Mouse (Mus musculus): ENCODE measurements around the gene Heatr5a.

Gene Heatr5a

DNA sequence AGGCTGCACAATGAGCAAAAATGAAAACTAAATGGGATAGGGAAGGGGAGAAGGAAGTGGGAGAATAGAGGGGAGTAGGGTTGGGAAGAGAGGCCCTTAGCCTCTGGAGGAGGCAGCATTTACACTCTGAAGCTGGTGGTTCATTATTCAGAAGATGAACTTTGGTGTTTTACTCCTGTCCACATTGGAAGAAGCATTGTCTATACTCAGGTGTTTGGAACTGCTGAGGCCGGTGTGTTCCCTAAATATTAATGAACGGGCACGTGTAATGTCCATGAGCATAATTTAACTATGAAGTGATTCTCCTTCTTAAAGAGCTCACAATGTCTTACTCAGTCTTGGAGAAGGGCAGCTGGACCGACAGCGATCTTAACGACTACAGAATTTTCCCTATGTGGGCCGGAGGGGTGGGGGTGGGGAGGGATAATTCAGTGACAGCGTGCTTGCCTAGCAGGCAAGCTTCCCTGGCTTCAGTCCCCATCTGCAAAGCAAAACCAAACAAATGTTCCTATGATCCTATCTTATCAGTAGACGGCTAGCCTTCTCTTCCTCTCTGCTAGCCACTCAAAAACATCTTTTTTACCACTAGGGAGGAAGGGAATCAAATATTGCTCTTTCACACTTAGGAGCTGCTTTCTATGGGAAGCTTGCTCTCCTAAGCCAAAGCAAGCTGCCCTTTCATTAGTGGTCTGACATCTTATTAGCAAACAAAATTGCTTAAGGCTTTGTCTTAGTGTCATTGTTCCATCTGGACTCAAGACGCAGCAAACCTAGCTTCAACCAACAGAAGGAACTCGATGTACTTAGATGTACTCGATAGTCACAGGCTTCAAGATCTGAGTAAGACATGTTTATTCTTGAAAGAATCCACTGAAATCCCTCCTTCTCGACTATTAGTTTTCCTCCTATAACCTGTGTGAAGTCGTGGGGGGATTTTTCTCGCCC, 127.3 kb downstream of the Heatr5a start:
- DNase-seq: no peak

DNA sequence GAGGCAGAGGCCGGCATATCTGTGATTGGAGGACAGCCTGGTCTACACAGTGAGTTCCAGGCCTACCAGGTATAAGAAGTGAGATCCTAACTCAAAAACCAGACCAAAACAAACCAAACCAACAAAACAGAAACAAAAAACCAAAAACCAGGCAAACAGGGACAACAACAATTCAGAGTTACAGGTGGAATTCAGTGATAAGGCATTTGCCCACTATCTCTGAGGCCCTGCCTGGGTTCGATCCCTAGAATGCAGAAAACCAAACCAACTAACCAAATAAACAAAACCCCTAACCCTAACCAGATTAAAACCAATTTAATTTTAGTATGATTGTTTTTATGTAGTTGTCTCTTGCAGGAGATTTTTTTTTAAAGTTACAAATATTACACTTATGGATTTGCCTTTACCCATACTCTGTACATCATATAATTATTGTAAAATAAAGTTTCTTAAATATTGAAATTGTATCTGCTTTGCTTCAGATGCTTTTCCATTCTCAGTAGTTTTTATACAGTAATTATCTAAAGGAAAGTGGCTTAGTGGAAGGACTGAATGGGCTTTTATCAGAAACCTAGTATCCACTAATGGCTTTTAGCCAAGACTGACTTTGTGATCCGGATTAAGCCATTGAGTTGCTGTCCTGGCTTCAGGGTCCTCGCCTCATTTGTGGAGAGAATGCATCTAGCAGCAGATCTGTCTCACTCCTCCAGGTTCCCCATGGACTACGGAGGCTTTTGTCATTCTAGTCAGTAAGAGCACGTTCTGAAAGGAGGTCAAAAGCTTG, 128.8 kb downstream of the Heatr5a start:
- DNase-seq: no peak

DNA sequence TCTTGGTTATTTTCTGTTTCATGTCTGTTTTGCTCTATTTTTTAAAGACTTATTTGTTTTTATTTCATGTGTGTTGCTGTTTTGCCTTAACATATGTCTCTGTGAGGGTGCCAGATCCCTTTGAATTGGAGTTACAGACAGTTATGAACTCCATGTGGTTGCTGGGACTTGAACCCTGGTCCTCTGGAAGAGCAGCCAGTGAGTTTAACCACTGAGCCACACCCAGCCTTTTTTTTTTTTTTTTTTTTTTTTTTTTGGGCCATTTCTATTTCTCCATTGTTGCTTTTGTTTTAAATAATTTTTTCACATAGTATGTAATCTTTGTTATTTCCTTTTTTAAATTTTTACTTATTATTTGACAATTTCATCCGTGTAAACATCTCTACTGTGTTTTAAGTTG, 131.3 kb downstream of the Heatr5a start:
- no peak for DNase-seq

DNA sequence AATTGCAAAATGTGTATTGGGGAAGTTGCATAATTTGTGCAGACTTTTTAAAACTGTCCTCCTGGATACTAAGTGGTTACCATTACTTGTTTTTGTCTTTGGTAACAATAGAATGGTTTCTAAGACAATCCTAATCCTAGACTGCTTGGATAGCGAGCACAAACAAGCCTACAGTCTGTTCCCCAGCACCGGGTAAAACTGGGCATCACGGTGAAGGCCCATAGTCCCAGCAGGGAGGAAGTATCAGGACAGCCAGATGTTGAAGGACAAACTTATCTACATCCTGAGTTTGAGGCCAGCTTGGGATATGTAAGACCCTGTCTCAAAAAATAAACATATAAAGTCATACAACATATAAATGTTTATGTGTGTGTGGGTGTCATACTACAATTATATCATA, 135.9 kb downstream of the Heatr5a start:
- DNase-seq: no peak

DNA sequence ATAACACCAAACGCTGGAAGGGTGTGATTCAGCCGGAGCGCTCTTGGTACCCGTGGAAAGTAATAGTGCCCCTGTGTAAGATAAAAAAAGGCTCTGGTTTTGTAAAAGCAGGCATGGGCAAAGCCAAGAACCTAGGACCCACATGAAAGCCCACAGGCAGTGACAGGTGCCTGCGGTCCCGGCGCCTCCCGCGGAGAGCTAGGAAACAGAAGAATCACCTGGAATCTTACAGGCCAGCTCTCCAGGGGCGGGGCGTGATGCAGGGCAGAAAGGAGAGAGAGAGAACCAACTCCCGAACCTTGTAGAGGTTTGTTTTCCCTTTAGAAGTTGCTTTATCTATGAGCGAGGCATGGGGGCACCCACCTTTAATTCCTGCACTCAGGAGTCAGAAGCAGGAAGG, 139.2 kb downstream of the Heatr5a start:
- DNase-seq: no peak

DNA sequence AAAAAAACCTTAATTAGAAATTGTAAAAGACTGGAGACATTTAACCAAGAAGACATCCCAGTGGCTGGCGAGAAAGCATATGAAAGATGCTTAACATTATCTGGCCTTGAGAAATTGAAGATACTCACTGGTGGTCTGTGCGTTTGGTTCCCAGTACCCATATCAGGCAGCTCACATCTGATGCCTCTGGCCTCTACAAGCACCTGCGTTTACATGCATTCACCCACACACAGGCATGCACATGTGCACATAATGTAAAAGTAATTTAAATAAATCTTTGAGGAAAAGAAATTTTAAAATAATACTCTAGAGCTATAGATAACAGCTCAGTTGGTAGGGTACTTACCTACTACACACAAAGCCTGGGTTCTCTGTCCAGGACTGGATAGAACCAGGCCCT, 139.8 kb downstream of the Heatr5a start:
- no peak for DNase-seq

DNA sequence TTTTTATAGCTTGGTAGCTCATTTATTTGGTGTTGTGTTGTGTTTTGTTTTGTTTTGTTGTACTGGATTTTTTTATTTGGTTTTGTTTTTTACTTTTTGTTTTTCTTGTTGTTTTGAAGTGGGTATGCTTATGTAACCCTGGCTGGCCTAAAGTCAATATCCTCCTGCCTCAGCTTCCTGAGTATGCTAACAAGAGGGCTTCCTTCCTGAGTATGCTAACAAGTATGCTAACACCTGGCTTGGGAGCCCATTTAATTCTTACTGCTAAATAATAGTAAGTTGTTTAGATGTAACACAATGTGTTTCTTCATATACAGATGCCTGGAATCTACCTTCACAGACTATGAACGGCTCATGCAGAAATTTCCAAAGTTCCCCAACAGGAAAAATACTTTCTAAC, 140.4 kb downstream of the Heatr5a start:
- no peak for DNase-seq

DNA sequence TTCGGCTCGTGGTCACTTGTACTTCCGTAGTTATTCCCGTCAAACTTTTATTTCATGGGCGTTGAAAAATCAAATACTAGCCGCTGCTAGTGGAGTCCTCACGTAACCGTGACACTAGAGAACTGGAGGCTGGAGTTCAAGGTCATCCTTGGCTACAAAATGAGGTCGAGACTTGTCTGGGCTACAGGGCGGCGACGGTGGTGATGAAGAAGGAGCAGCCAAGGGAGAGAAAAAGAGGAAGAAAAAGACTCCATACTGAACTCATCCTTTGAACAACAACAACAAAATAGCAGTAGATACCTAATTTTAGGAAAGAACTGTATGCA, 141.1 kb downstream of the Heatr5a start:
- DNase-seq: peak; percentile 51 to 64

DNA sequence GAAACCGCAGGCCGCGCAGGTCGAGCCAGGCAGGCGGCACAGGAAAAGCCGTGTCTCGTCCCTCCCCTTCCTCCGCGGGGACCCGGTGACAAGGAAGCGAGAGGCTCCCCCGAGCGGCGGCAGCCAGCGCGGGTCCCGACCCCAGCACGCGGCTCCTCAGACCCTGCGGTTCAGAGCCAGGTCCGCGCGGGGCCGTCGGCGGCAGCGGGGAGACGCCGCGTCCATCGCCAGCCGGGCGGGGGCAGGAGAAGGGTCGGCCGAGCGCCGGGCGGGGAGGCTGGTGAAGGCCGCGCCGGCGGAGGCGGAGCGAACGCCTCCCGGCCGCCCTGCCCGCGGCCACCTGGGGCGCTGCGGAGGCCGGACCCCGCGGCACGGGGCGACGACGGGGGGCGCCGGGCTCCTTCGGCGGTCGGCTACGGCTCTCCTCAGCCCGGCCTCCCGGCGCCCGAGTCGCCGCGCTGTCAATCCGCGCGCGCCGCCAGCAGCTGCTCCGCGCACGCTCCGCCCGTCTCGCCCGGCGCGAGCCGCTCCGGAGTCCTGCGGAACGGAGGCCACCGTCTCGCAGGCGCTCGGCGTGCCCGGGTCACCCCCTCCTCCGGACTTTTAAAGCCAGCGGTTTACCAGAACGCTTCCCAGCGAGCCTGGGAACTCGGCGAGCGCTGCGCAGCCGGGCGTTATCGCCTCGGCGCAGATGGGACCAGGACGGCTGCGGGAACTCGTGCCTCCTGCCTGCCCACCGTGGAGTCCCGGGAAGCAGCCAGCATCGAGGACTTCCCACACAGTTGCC, 141.6 kb downstream of the Heatr5a start, which contains the start of gene Hectd1:
Gene Hectd1 (minus strand): TSS at position 247 of the 787 bp plus-strand sequence.
- DNase-seq: peak; percentile 74 to 79

DNA sequence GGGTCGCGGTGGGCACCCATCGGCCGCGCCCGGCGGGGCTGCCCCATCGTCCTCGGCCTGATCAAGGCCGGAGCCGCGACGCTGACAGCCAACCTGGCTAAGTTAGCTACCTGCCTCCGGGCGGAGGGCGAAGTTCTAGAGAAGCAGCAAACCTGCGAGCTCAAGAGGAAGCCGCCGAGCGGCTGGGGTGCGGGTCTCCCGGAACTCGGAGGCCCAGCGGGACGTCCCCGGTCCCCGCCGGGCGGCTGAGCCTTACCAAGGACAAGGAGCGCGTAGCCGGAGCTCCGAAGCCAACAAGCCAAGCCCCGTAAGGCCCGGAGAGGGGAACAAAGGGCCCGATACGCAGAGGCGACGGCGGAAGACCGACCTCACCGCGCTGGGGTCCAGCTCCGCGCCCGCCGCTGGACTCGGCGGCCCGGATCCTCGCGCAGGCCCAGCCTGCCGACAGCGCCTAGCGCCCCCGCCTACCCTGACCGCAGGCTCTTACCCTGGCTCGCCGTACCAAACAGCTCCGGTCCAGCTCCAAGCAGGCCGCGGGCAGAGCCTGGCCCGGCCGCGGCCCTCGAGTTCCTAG, 142.3 kb downstream of the Heatr5a start:
- peak; percentile 46 to 51 for DNase-seq

DNA sequence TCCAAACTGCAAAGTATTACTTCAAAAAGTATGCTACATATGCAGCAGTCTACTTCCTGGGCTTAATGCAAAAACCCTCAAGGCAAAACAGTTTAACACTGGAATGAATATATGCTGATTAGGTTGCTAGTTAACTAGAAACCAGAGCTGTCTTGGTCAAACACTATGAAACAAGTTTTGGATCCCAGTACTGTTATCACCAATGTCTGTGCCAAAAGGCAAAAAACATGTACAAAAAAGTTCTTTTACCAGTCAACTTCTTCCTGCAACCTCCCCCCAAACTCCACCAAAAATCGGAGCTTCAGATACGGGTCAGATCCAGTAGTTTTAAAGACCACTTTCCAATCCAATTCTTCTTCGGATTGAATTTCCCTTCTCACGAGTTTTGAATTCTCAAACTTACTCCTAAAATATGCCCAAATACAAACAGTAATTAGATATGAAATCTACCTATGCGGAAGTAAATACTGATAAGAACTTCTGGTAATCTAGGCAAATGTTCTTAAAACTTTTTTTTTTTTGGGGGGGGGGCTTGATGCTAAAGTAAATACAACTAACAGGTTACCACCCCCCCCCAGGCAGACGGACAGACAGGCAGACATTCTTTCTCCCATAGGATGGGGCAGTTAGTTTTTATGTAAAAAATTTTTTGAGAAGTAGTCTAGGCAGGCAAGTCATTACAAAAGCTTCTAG, 143.0 kb downstream of the Heatr5a start:
- DNase-seq: no peak
